19 mouse cellular contexts compared by ENCODE assay signal in the genomic region with DNA sequence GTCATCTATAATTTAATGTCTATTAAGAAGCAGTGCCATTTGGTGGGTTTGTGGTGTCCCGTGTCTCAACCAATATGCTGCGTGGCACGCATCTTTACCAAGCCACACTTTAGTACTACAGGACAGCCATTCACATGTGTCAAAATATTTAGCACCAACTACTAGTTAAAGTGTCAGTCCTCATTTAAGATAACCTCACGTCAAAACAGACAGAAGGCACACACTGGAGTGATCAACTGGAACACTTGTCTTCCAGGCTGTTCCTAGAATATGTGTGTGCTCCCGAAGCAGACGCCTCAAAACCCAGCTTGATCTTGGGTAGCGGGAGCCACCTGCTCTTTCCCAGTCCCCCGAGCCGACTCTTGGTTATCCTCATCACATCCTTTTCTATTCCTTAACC.
DNase-seq lines count a peak whose midpoint lies in the region; ATAC-seq and TF ChIP-seq lines count a peak whose summit lies in the region.
"Had no signal": no experiment of that assay in that cellular context is flagged by ENCODE, and none has a peak within 500 bp of the region (broad histone marks: within the 10 kb centered on the region; RNA-seq: fewer than 3 reads in every experiment).

No protein-coding gene starts in this region.

- no peak overlapping the region for H3K27ac ChIP-seq in forebrain, embryonic 14.5 days (ENCODE audit: low read depth, low read length)
- H3K27ac ChIP-seq in forebrain, embryonic 10.5 days: no peak overlapping the region
- H3K27ac ChIP-seq in forebrain, embryonic 16.5 days (ENCODE audit: low read length): no peak overlapping the region
- H3K27ac ChIP-seq: embryonic facial prominence, embryonic 13.5 days; embryonic facial prominence, embryonic 15.5 days had no signal

- no peak for TF ChIP-seq CTCF in brain, embryonic 14.5 days (IDR thresholded peaks at IDR 0.05; ENCODE audit: borderline replicate concordance, extremely low read depth, insufficient read depth, insufficient read length)

- H3K27me3 ChIP-seq in forebrain, embryonic 14.5 days (replicated peaks; ENCODE audit: control insufficient read depth, insufficient read depth, low read length): no peaks in the 10 kb centered on the region
- no peaks in the 10 kb centered on the region for H3K27me3 ChIP-seq in forebrain, embryonic 10.5 days (ENCODE audit: poor library complexity, severe bottlenecking)
- H3K27me3 ChIP-seq in forebrain, embryonic 16.5 days (replicated peaks; ENCODE audit: control insufficient read depth, insufficient read depth, low read length): no peaks in the 10 kb centered on the region
- H3K27me3 ChIP-seq: embryonic facial prominence, embryonic 13.5 days; embryonic facial prominence, embryonic 15.5 days had no signal

- H3K36me3 ChIP-seq in forebrain, embryonic 14.5 days (ENCODE audit: control insufficient read depth, insufficient read depth, low read length): peaks cover 8% of the 10 kb centered on the region; the same call in 1 of the 2 replicates
- peaks cover 20% of the 10 kb centered on the region for H3K36me3 ChIP-seq in forebrain, embryonic 10.5 days (replicated peaks)
- no peaks in the 10 kb centered on the region for H3K36me3 ChIP-seq in forebrain, embryonic 16.5 days (ENCODE audit: control insufficient read depth, insufficient read depth)
- H3K36me3 ChIP-seq: embryonic facial prominence, embryonic 15.5 days had no signal

- ATAC-seq in forebrain, embryonic 14.5 days: peak; percentile 79
- ATAC-seq in forebrain, embryonic 16.5 days: peak; percentile 73

- 0 out of 2 replicates have a peak, but pooled peaks cover 5% of the 10 kb centered on the region for H3K4me1 ChIP-seq in forebrain, embryonic 14.5 days (ENCODE audit: control insufficient read depth, insufficient read depth, low read length)
- no peaks in the 10 kb centered on the region for H3K4me1 ChIP-seq in forebrain, embryonic 10.5 days
- peaks cover 7% of the 10 kb centered on the region for H3K4me1 ChIP-seq in forebrain, embryonic 16.5 days (replicated peaks; ENCODE audit: control insufficient read depth, insufficient read depth, low read length)

- no peaks in the 10 kb centered on the region for H3K9me3 ChIP-seq in forebrain, embryonic 14.5 days (replicated peaks; ENCODE audit: control insufficient read depth, low read length)
- H3K9me3 ChIP-seq in forebrain, embryonic 10.5 days: peaks cover 9% of the 10 kb centered on the region; the same call in 1 of the 2 replicates
- H3K9me3 ChIP-seq in forebrain, embryonic 16.5 days (ENCODE audit: control insufficient read depth, low read length): no peaks in the 10 kb centered on the region
- H3K9me3 ChIP-seq: embryonic facial prominence, embryonic 13.5 days; embryonic facial prominence, embryonic 15.5 days had no signal

- WGBS in forebrain, embryonic 14.5 days: 80% methylated on average over 9 of the region's 9 CpGs
- WGBS in forebrain, embryonic 10.5 days: 96% methylated on average over 9 of the region's 9 CpGs
- WGBS in forebrain, embryonic 16.5 days: 70% methylated on average over 9 of the region's 9 CpGs

- H3K4me2 ChIP-seq in forebrain, embryonic 14.5 days (ENCODE audit: low read length): no peak overlapping the region
- H3K4me2 ChIP-seq in forebrain, embryonic 16.5 days (ENCODE audit: low read length): no peak overlapping the region
- H3K4me2 ChIP-seq: embryonic facial prominence, embryonic 13.5 days; embryonic facial prominence, embryonic 15.5 days had no signal

- H3K9ac ChIP-seq in forebrain, embryonic 14.5 days (ENCODE audit: low read length): no peak overlapping the region
- no peak overlapping the region for H3K9ac ChIP-seq in forebrain, embryonic 16.5 days (replicated peaks; ENCODE audit: low read depth, low read length)
- H3K9ac ChIP-seq: embryonic facial prominence, embryonic 13.5 days; embryonic facial prominence, embryonic 15.5 days had no signal

- peak; percentile 66 for DNase-seq in forebrain, embryonic 14.5 days (ENCODE audit: low spot score)
- DNase-seq in forebrain, embryonic 10.5 days (ENCODE audit: extremely low spot score, low spot score): no peak
- DNase-seq in brain, embryonic 14.5 days (ENCODE audit: low read depth): peak; percentile 71
- DNase-seq in kidney, postnatal 25 days: no peak
- DNase-seq in adrenal gland, adult (ENCODE audit: inconsistent age in 2 of 2, low spot score in 1 of 2): no peak
- DNase-seq: adrenal gland, adult 8-10 months; adrenal gland, postnatal 14 days; adrenal gland, postnatal 36 days; cerebellum, adult 11 months; cerebellum, adult 18-20 months; cerebellum, adult 8-10 months; cerebellum, adult 9-11 months; cerebellum, postnatal 14 days; cerebellum, postnatal 36 days; embryo, embryonic 11 days had no signal

- no peak overlapping the region for H3K4me3 ChIP-seq in forebrain, embryonic 14.5 days (ENCODE audit: low read depth, low read length)
- H3K4me3 ChIP-seq in forebrain, embryonic 10.5 days: no peak overlapping the region
- no peak overlapping the region for H3K4me3 ChIP-seq in forebrain, embryonic 16.5 days (replicated peaks; ENCODE audit: low read length)
- H3K4me3 ChIP-seq: embryonic facial prominence, embryonic 13.5 days; embryonic facial prominence, embryonic 15.5 days; erythroblast, embryonic 14.5 days had no signal

- TF ChIP-seq POLR2A in brain, embryonic 14.5 days (IDR thresholded peaks at IDR 0.05; ENCODE audit: borderline replicate concordance, extremely low read depth, insufficient read depth, insufficient read length, poor library complexity, severe bottlenecking): no peak

Comparison
In these comparisons a context has a peak if more than half of its experiments do, and no peak if none do; other contexts are left out.
1. DNase-seq: peak in forebrain, embryonic 14.5 days (single experiment) and brain, embryonic 14.5 days (single experiment); none in forebrain, embryonic 10.5 days (single experiment), kidney, postnatal 25 days (0 of 2) and adrenal gland, adult (0 of 2).